Mouse (Mus musculus) intestine, embryonic 16.5 days (tissue): ENCODE data around the gene Coa4. TPM values are rescaled to one million over a fixed set of nuclear protein-coding genes. Genes with fewer than 3 reads are reported as not detected.

ENCODE experiments used
- ATAC-seq: fragments of 200-750 bp; cut with Nextera tagmentation; 2 replicates; pipeline ENCODE4 v1.8.0; 2017; ENCODE audit warnings: moderate TSS enrichment, moderate library complexity
- H3K27ac ChIP-seq: fragments of 300-500 bp; sonication (generic); 2 replicates; pipeline ENCODE4 v1.5.1; 2014; ENCODE audit warnings: mild to moderate bottlenecking, low read length
- H3K27me3 ChIP-seq: fragments of 300-500 bp; sonication (generic); replicated peaks from 2 replicates; pipeline ENCODE4 v1.6.1; 2014; ENCODE audit warnings: low read length, control low read depth, mixed read lengths; ENCODE audit not compliant: control insufficient read depth, insufficient read depth
- H3K36me3 ChIP-seq: fragments of 300-500 bp; sonication (generic); 2 replicates; pipeline ENCODE4 v1.6.1; 2014; ENCODE audit warnings: low read length, control low read depth; ENCODE audit not compliant: control insufficient read depth, insufficient read depth
- H3K4me1 ChIP-seq: fragments of 300-500 bp; sonication (generic); 2 replicates; pipeline ENCODE4 v1.6.1; 2014; ENCODE audit warnings: low read length, control low read depth, mixed read lengths; ENCODE audit not compliant: control insufficient read depth, insufficient read depth
- H3K4me2 ChIP-seq: fragments of 300-500 bp; sonication (generic); 2 replicates; pipeline ENCODE4 v1.6.1; 2014; ENCODE audit warnings: low read depth, low read length, control low read depth
- H3K4me3 ChIP-seq: fragments of 300-500 bp; sonication (generic); 2 replicates; pipeline ENCODE4 v1.5.1; 2014; ENCODE audit warnings: mild to moderate bottlenecking, low read length
- H3K9ac ChIP-seq: fragments of 300-500 bp; sonication (generic); 2 replicates; pipeline ENCODE4 v1.6.1; 2014; ENCODE audit warnings: low read depth, low read length
- H3K9me3 ChIP-seq: fragments of 300-500 bp; sonication (generic); 2 replicates; pipeline ENCODE4 v1.6.1; 2016; ENCODE audit warnings: low read length, control low read depth; ENCODE audit not compliant: control insufficient read depth
- WGBS: fragments of 180-500 bp; shearing (Covaris S2); extraction: QIAGEN DNeasy Blood & Tissue Kit; methylation state at CpG from one replicate; pipeline ENCODE4 v1.1.7; 2014; 5-methylcytosine and 5-hydroxymethylcytosine counted together
- polyA plus RNA-seq: library from polyadenylated mRNA; unstranded; fragments of >200 nt; fragmentation: Nextera tagmentation; extraction: Ambion mirVana; gene quantifications from 2 replicates; pipeline ENCODE4 v1.2.1, GENCODE M21; 2015

The Coa4 gene
- polyA plus RNA-seq, 1 experiment from 2014 or later, result 59.3 TPM

- Histone ChIP-seq H3K9me3 (no peaks in the 10 kb centered on the region), H3K36me3 (no peaks in the 10 kb centered on the region), H3K27me3 (no peaks in the 10 kb centered on the region), H3K4me2 (no peak overlapping the region), H3K27ac (no peak overlapping the region), H3K4me1 (no peaks in the 10 kb centered on the region), H3K9ac (no peak overlapping the region), H3K4me3 (no peak overlapping the region)
- 80% methylated on average over 3 of the region's 3 CpGs for WGBS
- no peak for ATAC-seq
Observed at GRCm38 (mm10) chr7:100570930-100571715, 34.3 kb downstream of the Coa4 start.

- Histone ChIP-seq H3K27ac (no peak overlapping the region), H3K4me2 (no peak overlapping the region), H3K27me3 (no peaks in the 10 kb centered on the region), H3K4me1 (no peaks in the 10 kb centered on the region), H3K9me3 (no peaks in the 10 kb centered on the region), H3K36me3 (no peaks in the 10 kb centered on the region), H3K4me3 (no peak overlapping the region), H3K9ac (no peak overlapping the region)
- no peak for ATAC-seq
- WGBS, result 72% methylated on average over 4 of the region's 4 CpGs
Observed at GRCm38 (mm10) chr7:100572061-100572460, 35.2 kb downstream of the Coa4 start.

GRCm38 (mm10) chr7:100572704-100573103, 35.8 kb downstream of the Coa4 start:
- H3K27ac ChIP-seq, result no peak overlapping the region
- no peak overlapping the region for H3K4me2 ChIP-seq
- H3K4me1 ChIP-seq, result no peaks in the 10 kb centered on the region
- H3K9ac ChIP-seq, result no peak overlapping the region
- ATAC-seq, result no peak
- no peak overlapping the region for H3K4me3 ChIP-seq
- no peaks in the 10 kb centered on the region for H3K36me3 ChIP-seq
- H3K27me3 ChIP-seq, result no peaks in the 10 kb centered on the region
- 80% methylated on average over 4 of the region's 4 CpGs for WGBS
- no peaks in the 10 kb centered on the region for H3K9me3 ChIP-seq

GRCm38 (mm10) chr7:100578794-100579193, 41.9 kb downstream of the Coa4 start:
- Histone ChIP-seq H3K36me3 (no peaks in the 10 kb centered on the region), H3K4me1 (no peaks in the 10 kb centered on the region), H3K4me2 (no peak overlapping the region), H3K27me3 (no peaks in the 10 kb centered on the region), H3K27ac (no peak overlapping the region), H3K9ac (no peak overlapping the region), H3K4me3 (no peak overlapping the region), H3K9me3 (no peaks in the 10 kb centered on the region)
- WGBS, result 86% methylated on average over 2 of the region's 2 CpGs
- ATAC-seq, result no peak

GRCm38 (mm10) chr7:100582235-100582634, 45.4 kb downstream of the Coa4 start:
- H3K4me1 ChIP-seq, result no peaks in the 10 kb centered on the region
- no peaks in the 10 kb centered on the region for H3K27me3 ChIP-seq
- H3K9me3 ChIP-seq, result no peaks in the 10 kb centered on the region
- H3K4me3 ChIP-seq, result peak overlapping the region; percentile 53
- no peak for ATAC-seq
- peak overlapping the region; percentile 84 for H3K9ac ChIP-seq
- no peaks in the 10 kb centered on the region for H3K36me3 ChIP-seq
- H3K4me2 ChIP-seq, result peak overlapping the region; percentile 80
- WGBS, result 36% methylated on average over 7 of the region's 7 CpGs
- peak overlapping the region; percentile 79; the same call in 1 of the 2 replicates for H3K27ac ChIP-seq

- WGBS, result under 1% methylated on average over 31 of the region's 31 CpGs
- Histone ChIP-seq H3K4me1 (no peaks in the 10 kb centered on the region), H3K36me3 (no peaks in the 10 kb centered on the region), H3K9me3 (no peaks in the 10 kb centered on the region), H3K9ac (peak overlapping the region; percentile 84), H3K27ac (peak overlapping the region; percentile 79), H3K4me2 (peak overlapping the region; percentile 80), H3K27me3 (no peaks in the 10 kb centered on the region), H3K4me3 (peak overlapping the region; percentile 53)
- ATAC-seq, result peak; percentile 95
Observed at GRCm38 (mm10) chr7:100582727-100583236, 45.9 kb downstream of the Coa4 start.

- Histone ChIP-seq H3K27me3 (no peaks in the 10 kb centered on the region), H3K9ac (0 out of 2 replicates have a peak overlapping the region, but pooled peaks have one; percentile 29), H3K9me3 (no peaks in the 10 kb centered on the region), H3K4me3 (no peak overlapping the region), H3K27ac (peak overlapping the region; percentile 93), H3K36me3 (no peaks in the 10 kb centered on the region), H3K4me1 (no peaks in the 10 kb centered on the region), H3K4me2 (peak overlapping the region; percentile 35)
- ATAC-seq, result peak; percentile 51
- 54% methylated on average over 1 of the region's 1 CpGs for WGBS
Observed at GRCm38 (mm10) chr7:100589816-100590215, 52.9 kb downstream of the Coa4 start.

Other genes starting within 250 kb of the Coa4 start
- gene C2cd3, start 164.8 kb upstream of the Coa4 start, polyA plus RNA-seq, result 11.6 and 12.1 TPM in 2 replicates
- gene Ppme1, start 164.8 kb upstream of the Coa4 start, polyA plus RNA-seq, result 47.0 and 52.4 TPM in 2 replicates
- not detected in 2 replicates for gene Ucp3, start 64.1 kb upstream of the Coa4 start, polyA plus RNA-seq
- gene Ucp2, start 43.7 kb upstream of the Coa4 start, polyA plus RNA-seq, result 368 and 382 TPM in 2 replicates
- gene Dnajb13, start 22.1 kb upstream of the Coa4 start, polyA plus RNA-seq, result 0.48 and 0.50 TPM in 2 replicates
- 85.7 and 89.7 TPM in 2 replicates for gene Rab6a, start 70.3 kb downstream of the Coa4 start, polyA plus RNA-seq
- 85.9 and 89.2 TPM in 2 replicates for gene Mrpl48, start 71.2 kb downstream of the Coa4 start, polyA plus RNA-seq
- 15.1 and 15.8 TPM in 2 replicates for gene Plekhb1, start 125.3 kb downstream of the Coa4 start, polyA plus RNA-seq
- 21.2 and 24.9 TPM in 2 replicates for gene Fam168a, start 169.6 kb downstream of the Coa4 start, polyA plus RNA-seq